Mouse (Mus musculus) kidney, adult 8-10 months (tissue): ENCODE results near the gene Slco2b1.
A peak's percentile ranks its signal among the peaks of the same experiment; 100 is the strongest.

Experiments used
- DNase-seq, 2 experiments: peaks; one replicate each; pipeline ENCODE4 v3.0.0; 2022

Gene Slco2b1

DNA sequence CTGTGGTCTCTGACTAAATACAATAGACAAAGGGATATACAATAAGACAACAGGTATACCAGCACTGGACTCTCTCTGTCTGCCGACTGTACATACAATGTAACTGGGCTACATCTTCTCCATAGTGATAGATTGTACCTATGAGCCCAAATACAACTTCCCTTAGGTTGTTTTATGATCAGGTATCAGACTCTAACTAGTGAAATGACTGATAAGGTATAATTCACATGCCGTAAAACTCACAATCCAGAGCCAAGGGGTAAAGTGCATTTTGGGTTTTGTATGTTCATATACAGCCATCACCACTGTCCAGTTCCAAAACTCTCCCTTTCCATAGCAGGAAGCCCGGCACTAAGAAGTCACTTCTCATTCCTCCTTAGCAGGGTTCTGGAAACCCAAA, 17.8 kb downstream of the Slco2b1 start:
- DNase-seq, result no peak

- no peak for DNase-seq
Observed at GRCm38 (mm10) chr7:99692396-99692795, 18.7 kb downstream of the Slco2b1 start.

GRCm38 (mm10) chr7:99690819-99691218, 20.3 kb downstream of the Slco2b1 start:
- no peak for DNase-seq

DNA sequence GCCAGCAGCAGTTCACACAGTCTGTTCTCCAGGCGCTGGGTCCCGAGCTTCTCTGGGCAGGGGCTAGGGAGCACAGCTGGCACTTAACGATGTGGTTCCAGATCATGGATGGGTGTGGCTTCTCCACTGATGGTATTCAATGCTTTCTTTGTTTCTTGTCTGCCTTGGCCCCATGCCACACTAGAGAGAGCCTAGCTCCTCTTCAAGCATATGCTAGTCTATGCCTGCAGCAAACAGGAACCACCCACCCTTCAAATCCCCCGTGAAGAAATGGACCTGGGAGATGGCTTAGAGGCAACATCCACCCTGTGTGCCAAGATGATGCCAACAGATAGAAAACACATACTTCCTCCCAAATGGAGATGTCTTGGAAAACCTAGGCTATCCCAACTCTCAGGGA, 27.1 kb downstream of the Slco2b1 start:
- no peak for DNase-seq

DNA sequence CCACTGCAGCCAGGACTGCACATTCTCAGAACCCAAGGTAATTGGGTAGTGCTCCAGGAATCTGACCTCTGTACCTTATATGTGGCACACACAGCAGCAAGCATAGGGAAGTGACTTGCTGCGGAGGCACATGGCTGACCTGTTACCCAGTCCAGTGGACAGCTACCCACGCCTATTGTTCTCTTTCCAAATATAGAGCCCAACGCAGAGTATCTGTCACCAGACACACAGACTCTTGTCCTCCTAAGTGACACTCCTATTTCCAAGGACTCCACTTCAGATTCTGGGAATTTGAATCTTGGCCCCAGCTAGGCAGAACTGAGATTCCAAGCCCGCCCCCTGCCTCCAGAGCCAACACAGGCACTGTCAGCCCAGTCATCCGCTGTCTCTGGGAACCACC, 30.4 kb downstream of the Slco2b1 start:
- peak in 1 of 2 experiments; percentile 16 for DNase-seq

DNA sequence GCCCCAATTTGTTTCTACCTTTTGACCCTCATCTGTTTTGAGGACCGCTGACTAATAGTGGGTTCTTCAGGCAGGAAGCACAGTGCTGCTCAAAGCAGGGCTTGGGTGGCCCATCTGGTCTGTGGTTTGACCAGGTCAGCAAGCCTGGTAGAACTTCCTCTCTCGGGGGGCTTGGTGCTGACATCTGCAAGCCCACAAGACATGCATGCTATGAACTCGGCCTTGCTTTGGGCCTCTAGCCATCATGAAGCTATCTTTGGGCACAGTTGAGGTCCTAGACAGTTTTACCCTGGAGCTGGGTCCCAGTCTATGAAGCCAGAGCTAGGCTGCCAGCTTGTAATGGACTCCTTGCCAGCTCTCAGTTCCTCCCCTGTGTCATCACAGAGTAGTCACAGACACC, 36.2 kb downstream of the Slco2b1 start:
- DNase-seq, result no peak

DNA sequence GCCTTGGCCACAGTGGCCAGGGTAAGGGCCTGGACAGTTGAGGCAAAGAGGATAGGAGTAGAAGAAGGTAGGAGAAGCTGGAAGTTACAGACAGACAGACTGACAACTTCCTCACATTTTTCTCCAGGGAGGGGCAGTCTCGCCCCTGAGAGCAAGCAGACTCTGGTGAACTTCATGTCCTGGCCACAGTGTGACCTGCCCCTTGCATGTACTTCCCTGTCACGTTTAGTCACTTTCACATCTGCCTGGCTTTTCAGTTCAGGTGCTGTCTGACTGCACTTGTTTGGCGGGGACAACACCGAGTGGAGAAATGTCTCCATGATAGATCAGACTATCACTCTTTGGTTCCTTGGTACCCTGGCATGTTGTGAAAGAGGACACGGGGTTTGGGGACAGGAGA, 36.9 kb downstream of the Slco2b1 start:
- no peak for DNase-seq

- DNase-seq, result no peak
Observed at GRCm38 (mm10) chr7:99673188-99673587, 38.0 kb downstream of the Slco2b1 start.

GRCm38 (mm10) chr7:99671544-99672435, 39.4 kb downstream of the Slco2b1 start:
- no peak for DNase-seq

- DNase-seq, result no peak
Observed at GRCm38 (mm10) chr7:99670915-99671314, 40.2 kb downstream of the Slco2b1 start.

DNA sequence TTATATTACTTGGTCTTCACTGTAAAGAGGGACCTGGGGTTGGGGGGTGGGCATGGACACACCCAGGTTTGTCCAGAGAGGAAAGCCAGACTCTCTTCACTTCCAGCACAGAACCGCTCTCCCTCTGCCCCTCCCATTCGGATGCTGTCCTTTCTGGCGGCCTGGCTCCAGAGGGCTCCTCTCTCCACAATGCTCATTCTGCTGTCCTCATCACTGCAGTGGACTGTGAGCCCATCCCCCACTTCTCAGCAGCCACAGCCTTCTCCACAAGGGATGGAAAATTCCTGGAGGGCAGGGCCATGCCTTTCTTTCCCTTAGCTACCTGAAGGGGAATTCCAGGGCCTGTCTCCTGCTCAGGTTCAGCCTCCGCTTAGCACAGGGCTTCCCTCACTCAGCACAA, 42.3 kb downstream of the Slco2b1 start:
- peak; percentile 24 to 26 for DNase-seq

- no peak for DNase-seq
Observed at GRCm38 (mm10) chr7:99667096-99667495, 44.0 kb downstream of the Slco2b1 start.

GRCm38 (mm10) chr7:99665731-99666452, 45.2 kb downstream of the Slco2b1 start:
- DNase-seq, result no peak

- no peak for DNase-seq
Observed at GRCm38 (mm10) chr7:99664571-99665485, 46.3 kb downstream of the Slco2b1 start.

- DNase-seq, result no peak
Observed at GRCm38 (mm10) chr7:99663507-99664220, 47.5 kb downstream of the Slco2b1 start.

GRCm38 (mm10) chr7:99662311-99662710, 48.8 kb downstream of the Slco2b1 start:
- DNase-seq, result no peak

DNA sequence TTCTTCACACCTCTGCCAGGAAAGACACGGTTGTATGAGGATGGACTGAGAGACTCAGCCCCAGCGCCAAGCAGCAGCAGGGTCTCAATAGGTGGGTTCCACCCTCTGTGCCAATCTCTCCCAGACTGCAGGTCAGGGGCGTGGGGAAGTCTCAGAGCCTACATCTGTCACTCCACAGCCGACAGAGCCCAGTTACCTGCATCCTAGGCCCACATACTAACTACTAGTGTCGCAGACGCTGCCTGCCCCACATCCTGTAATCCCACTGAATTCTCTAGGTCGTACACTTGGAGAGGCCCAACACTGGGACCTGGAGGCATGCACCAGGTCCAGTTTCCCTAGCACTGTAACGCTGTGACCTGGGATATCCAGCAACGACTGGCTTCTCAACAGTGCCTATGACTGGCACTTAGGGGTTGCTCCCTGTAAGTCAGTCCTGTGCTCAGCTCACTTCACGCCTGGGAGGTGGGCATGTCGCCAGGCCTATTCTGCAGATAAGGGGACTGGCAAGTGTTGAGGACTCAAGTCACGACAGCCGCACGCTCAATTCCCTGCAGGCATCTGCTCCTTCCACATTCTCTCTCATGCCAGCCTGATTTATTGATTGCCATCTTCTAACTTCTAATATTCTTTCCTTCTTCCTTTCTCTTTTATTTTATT, 49.4 kb downstream of the Slco2b1 start:
- DNase-seq, result no peak

GRCm38 (mm10) chr7:99661071-99661470, 50.1 kb downstream of the Slco2b1 start:
- no peak for DNase-seq

GRCm38 (mm10) chr7:99659379-99660029, 51.6 kb downstream of the Slco2b1 start:
- peak; percentile 52 to 79 for DNase-seq

DNA sequence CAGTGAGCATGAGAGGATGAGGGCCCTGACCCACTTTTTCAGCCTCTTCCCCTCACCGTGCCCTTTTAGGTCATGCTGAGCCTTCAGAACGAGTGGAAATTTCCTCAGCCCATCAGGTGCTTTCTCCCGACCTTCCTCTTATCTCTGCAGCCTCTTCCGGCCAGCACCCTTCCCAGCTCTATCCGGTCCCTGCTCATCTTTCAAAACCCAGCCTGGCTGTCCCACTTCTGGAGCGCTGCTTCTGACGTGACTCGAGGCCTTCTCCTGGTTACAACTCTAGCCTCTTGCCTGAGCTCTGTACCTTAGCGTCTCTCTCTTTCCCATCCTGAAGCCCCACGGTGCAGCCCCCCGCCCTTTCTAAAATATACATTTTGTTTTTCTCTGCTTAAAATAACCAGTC, 56.9 kb downstream of the Slco2b1 start:
- no peak for DNase-seq

DNA sequence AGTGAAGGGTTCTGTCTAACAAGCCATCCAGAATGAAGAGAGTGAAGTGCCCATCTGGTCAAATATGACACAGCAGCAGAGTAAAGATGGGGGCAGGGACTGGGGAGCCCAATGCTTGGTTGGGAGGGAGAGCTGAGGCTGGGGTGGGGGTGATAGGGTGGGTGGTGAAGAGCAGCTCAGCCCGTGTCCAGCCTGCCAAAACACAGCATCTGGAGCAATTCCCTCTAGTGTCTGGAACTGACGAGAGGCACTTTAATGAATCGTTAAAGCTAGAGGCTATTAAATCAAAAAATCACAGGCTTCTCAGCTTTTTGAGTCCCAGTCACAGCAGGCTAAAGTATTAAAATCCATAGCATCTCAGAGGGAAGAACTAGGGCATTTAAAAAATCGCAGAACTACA, 61.6 kb downstream of the Slco2b1 start:
- no peak for DNase-seq
